Mouse (Mus musculus) kidney, postnatal 36 days (tissue): Measurements from ENCODE around the gene Olfr761.
"Not testable (repeated sequence)": the region's sequence is repeated elsewhere in the genome, so short reads cannot be mapped to it uniquely, and the experiment has no call there.

Experiments
- DNase-seq, 2 experiments: peaks; one replicate each; pipeline ENCODE4 v3.0.0; 2021 to 2022; ENCODE audit warnings: mixed read lengths in 2 of 2

Gene Olfr761

GRCm38 (mm10) chr17:37952979-37953378, at the start of gene Olfr761:
TSS of gene Olfr761 (minus strand) at chr17:37953079.
- no peak for DNase-seq

- no peak for DNase-seq
Measured at GRCm38 (mm10) chr17:37995635-37996307, 42.9 kb upstream of the Olfr761 start.

GRCm38 (mm10) chr17:37990453-37990961, 37.6 kb upstream of the Olfr761 start:
- DNase-seq, result no peak

- DNase-seq, result no peak
Measured at GRCm38 (mm10) chr17:37973591-37973990, 20.7 kb upstream of the Olfr761 start.

DNA sequence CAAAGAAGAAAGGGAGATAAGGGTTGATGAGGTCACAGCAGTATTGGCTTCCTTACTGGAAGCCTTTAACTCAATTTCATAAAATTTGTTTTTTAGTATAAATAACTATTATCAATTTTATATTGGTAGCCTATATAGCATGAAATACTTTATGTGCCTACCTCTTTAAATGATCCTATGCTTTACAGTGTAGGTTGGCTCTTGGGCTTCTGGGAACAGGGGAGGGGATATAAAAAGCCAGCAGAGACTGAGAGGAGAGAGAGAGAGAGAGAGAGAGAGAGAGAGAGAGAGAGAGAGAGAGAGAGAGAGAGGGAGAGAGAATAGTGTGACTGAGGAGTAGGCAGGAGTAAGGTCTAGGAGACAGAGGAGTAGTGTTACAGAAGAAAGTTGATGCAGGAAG, 32.6 kb downstream of the Olfr761 start, which contains the start of gene Olfr128:
Gene Olfr128 (plus strand): TSS at position 301 of the 400 bp plus-strand sequence.
- DNase-seq, result no peak

GRCm38 (mm10) chr17:37906821-37907220, 46.1 kb downstream of the Olfr761 start:
- DNase-seq, result not testable (repeated sequence)
